Mouse (Mus musculus) spleen, postnatal 10 days (tissue): ENCODE measurements around the gene Erc1.

Source experiments
- DNase-seq, 2 experiments: peaks; one replicate each; pipeline ENCODE4 v3.0.0; 2021 to 2022; ENCODE audit warnings: low spot score in 2 of 2

Erc1 gene

GRCm38 (mm10) chr6:119808726-119809505 lies 39.1 kb downstream of the Erc1 start:
- no peak for DNase-seq

- DNase-seq, result no peak
These were observed 44.7 kb downstream of the Erc1 start for GRCm38 (mm10) chr6:119803239-119803638.

DNA sequence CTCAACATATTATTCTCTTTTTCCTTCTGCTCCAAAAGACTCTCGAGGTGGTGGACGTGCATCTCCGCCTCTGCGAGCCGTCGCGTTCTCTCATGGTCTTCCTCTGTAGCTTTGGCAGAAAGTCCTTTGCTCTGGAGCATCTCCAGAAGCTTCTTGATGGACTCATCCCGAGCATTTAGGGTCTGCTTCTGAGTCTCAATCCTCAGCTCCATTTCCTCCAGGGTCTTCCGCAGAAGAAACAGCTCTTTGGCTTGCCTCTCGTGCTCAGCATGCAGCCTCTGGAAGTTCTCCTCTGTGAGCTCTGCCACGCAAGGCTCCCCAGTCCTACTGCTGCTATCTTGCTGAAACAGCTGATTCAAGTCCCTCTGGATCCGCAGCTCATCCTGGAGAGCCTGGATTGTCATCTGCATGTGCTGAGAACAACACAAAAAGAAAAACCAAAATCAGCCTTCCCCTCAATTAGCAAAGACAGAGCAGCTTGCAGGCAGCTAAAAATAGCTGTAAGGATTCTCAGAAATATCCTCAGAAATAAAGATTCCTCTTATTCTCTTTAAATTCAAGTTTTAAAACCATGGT lies 51.0 kb downstream of the Erc1 start:
- no peak for DNase-seq

- no peak for DNase-seq
These were observed 51.7 kb downstream of the Erc1 start for GRCm38 (mm10) chr6:119796291-119796690.

DNA sequence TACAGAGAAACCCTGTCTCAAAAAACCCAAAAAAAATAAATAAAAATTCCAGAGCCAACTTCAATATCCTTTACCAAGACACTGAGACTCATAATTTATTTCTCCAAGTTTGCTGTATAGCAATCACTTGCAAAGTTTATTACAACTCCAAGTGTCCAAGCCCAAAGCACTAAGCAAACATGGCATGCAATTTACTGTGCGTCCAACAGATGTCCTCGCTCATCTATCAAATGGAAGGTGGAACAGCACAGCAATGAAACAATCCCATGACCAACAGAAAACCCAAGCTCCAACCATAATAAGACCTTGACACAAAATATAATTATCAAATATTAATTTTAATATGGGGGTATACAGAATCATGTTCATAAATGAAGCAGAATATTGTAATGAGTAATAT lies 55.4 kb downstream of the Erc1 start:
- peak; percentile 12 to 60 for DNase-seq

GRCm38 (mm10) chr6:119782416-119782815 lies 65.6 kb downstream of the Erc1 start:
- DNase-seq, result no peak

DNA sequence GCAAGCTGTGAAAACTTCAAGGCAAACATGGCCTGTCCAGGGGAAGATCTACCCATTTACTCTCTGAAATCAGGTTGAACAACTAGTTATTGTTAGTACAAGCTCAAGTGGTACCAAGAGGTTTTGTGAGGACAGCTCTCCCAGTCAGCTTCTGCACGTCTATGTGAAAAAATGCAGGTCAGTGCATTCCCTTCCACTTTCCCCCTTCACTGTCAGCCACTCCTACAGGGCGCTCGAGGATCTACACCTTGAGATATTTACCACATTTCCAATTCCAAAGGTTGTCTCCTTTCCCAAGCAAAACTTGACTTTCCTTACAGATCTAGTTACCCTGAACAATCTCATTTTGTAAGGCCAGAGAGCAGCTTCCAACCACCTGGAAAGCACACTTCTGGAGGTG lies 66.9 kb downstream of the Erc1 start:
- no peak for DNase-seq

DNA sequence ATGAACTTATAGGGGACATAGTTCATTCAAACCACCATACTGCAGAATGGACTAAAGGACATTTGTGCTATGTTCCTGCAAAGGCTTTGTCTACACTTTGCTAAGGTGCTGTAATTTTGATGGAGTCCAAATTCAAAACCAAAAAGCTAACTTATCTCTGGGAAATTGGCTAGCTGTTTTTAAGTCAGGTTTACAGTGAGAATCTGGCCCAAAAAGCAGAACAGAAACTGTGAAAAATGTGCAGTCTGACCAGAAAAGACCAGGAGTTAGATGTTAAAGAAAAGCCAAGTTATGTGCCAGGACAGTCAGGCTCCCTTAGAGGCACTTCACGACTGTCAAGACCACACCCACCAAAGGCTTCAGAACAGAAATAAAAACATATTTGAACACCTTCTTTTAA lies 79.2 kb downstream of the Erc1 start:
- no peak for DNase-seq

DNA sequence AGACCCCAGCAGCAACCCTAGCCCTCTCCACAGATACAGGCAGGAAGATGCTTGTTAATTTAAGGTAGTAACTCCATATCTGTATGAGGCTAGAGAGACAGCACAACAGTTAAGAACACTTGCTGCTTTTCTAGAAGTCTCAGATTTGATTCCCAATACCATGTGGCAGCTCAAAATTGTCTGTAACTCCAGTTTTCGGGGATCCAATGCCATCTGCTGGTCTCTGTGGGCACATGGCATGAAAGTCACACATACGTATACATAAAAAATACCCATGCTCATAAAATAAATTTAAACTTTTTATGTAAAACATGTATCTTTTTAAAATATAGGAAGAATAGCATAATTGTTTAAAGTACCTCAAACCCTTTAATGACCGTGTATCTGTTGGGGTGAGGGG lies 83.6 kb downstream of the Erc1 start:
- DNase-seq, result no peak

DNA sequence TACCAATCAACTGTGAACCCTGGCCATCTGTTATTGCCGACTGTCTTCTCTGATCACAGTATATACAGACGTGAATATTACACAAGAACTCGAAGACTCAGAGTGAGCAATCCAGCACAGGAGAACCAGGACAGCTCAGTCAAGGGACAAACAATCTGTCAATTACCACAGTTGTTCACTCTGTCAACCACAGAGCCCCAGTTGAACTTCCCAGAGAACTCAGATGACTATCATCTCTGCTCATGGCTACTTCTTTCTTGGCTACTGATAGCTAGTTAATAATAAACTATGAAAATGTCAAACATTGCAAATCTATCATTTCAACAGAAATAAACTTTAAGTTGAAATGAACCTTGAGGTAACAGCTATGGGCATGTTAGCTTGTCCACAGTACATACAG lies 88.1 kb downstream of the Erc1 start:
- DNase-seq, result no peak

DNA sequence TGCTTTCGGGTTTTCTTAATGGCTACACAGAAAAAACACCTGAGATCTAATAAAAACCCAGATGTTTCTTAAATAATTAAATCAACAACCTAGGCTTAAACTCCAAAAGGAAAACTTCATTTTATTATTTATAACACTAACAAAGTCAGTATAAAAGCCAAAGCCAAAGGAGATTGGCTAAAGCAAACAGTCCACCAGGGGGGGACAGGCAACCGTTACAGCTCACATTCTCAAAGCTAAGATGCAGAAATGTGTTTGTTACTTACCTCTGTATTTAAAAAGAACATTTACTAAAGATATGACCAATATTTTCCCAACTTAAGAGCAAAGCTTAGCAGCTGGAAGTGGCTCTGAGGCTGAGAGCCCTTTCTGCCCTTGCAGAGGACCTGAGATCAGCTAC lies 89.5 kb downstream of the Erc1 start:
- DNase-seq, result no peak

DNA sequence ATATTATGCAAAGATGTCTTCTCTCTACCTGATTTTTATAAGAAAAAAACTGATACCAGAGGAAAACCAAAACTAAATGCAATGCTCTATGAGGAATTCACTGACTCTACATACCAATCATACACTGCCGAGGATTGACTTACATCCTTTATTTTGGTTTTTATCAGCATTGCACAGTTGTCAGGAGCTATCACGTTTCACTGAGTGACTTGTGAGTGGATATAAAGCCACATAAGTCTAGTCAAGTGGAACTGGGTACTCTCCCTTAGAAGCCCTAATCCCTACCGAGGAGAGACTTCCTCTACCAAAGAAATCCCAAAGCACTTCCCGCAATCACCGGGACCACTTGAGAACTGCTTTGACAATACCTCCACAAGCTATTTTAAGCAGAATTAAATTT lies 90.2 kb downstream of the Erc1 start:
- DNase-seq, result no peak

GRCm38 (mm10) chr6:119755866-119756265 lies 92.1 kb downstream of the Erc1 start:
- no peak for DNase-seq

- DNase-seq, result no peak
These were observed 98.8 kb downstream of the Erc1 start for GRCm38 (mm10) chr6:119749093-119749635.

DNA sequence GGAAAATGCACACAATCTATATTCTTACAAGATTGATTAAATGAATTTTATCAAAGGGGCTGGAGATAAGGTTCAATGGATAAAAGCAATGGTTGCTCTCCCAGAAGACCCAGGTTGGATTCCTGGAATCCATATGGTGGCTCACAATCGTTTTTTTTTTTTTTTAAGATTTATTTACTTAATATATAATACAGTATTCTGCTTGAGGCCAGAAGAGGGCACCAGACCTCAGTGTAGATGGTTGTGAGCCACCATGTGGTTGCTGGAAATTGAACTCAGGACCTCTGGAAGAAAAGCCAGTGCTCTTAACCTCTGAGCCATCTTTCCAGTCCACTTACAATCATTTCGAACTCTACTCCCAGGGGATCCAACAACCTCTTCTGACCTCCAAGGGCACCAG lies 106.1 kb downstream of the Erc1 start:
- DNase-seq, result no peak

- no peak for DNase-seq
These were observed 107.4 kb downstream of the Erc1 start for GRCm38 (mm10) chr6:119740541-119740940.

GRCm38 (mm10) chr6:119738638-119739375 lies 109.2 kb downstream of the Erc1 start:
- DNase-seq, result no peak

- DNase-seq, result no peak
These were observed 110.3 kb downstream of the Erc1 start for GRCm38 (mm10) chr6:119737716-119738115.

DNA sequence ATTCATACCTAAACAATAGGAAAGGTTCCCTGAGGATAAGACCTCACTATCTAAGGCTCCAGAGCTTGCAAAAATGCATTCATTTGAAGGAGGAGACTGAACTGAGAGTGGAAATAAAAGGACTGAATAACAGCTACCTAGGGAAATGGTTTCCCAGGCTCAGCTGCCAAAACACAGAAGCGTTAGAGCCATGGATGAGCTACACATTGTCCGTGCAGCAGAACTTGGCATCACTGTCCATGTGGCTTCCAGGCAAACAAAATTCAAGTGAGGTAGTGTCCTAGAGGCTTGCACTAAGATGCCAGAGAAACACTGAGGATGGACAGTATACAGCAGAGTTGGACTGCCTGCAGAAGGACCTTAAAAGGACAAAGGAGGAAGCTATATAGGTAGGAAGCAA lies 112.0 kb downstream of the Erc1 start:
- DNase-seq, result no peak

DNA sequence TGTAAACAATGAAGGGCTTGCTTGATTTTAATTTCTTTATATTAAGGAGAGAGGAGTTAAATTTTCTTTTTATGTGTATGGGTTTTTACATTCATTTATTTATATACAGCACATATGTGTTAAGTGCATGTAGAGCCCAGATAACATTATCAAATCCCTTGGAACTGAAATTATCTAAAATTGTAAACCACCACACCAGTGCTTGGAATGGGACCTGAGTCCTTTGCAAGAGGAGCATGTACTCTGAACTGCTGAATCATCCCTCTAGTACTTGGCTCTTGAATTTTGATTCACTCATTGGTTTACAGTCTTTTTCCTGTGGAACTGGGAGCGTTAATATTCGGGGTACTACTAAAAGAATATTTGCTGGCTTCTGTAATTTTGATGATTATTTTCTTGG lies 116.8 kb downstream of the Erc1 start:
- no peak for DNase-seq

DNA sequence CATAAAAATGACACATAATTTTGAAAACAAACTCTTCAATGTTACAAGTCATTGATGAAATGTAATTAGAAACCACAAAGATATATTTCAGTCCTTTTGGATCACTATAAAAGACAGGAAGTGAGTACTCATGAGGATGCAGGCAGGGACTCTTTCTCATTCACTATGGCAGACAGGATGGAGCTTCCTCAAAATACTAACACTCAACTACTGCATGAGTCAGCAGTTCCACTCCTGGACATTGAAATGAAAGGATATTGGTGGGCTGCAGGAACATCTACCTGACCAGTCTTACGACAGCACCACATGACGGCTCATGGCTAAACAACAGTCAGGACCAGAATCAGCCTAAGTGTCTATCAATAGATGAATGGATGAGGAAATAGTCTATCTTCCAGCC lies 132.7 kb downstream of the Erc1 start:
- no peak for DNase-seq

DNA sequence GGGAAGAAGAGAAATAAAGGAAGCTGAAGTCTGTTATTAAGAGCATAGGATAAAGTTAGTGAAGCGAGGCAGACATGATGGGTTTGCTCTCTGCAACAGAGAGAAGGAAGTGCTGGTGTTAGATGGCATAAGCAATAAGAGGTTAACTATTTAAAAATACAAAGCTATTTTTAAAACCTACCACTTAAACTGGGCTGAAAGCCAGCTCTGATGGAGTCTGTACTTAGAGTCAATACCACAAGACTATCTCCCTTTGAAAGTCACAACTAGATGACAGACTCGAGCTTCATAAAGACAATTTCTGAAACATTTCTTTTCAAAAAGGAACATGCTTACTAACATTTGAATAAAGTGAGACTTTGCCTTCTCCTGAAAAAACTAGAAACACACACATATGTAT lies 134.0 kb downstream of the Erc1 start:
- no peak for DNase-seq

- no peak for DNase-seq
These were observed 135.5 kb downstream of the Erc1 start for GRCm38 (mm10) chr6:119712486-119712885.
